In genomic region chr10:21701580-21701979, GRCm38 (mm10) we compare ENCODE assay signal across 12 mouse cellular contexts.
DNase-seq lines count a peak whose midpoint lies in the region; ATAC-seq and TF ChIP-seq lines count a peak whose summit lies in the region.
"Had no signal": no experiment of that assay in that cellular context is flagged by ENCODE, and none has a peak within 500 bp of the region (broad histone marks: within the 10 kb centered on the region; RNA-seq: fewer than 3 reads in every experiment).

No protein-coding gene starts in this region.

- no peak for TF ChIP-seq CTCF in ES-Bruce4 (IDR thresholded peaks at IDR 0.05; ENCODE audit: low read depth, low read length)

- 59% methylated on average over 3 of the region's 3 CpGs for WGBS in kidney, embryonic 14.5 days
- WGBS in hindbrain, embryonic 13.5 days: 16% methylated on average over 3 of the region's 3 CpGs

- no peaks in the 10 kb centered on the region for H3K36me3 ChIP-seq in kidney, embryonic 14.5 days (ENCODE audit: control insufficient read depth, insufficient read depth, low read length)
- H3K36me3 ChIP-seq in ES-Bruce4 (ENCODE audit: control insufficient read depth, insufficient read depth, low read length, poor library complexity, severe bottlenecking): no peaks in the 10 kb centered on the region
- no peaks in the 10 kb centered on the region for H3K36me3 ChIP-seq in hindbrain, embryonic 13.5 days
- H3K36me3 ChIP-seq: G1E; limb, embryonic 13.5 days had no signal

- TF ChIP-seq POLR2A in ES-Bruce4 (IDR thresholded peaks at IDR 0.05; ENCODE audit: insufficient read depth, low read length): no peak

- DNase-seq in kidney, adult 11 months: peak; percentile 44
- DNase-seq in brain, adult 2 months (ENCODE audit: low read depth, low spot score): peak; percentile 47
- peak; percentile 5 to 60 for DNase-seq in kidney, postnatal 25 days
- no peak for DNase-seq in cerebellum, adult 9-11 months
- DNase-seq: adrenal gland, postnatal 25 days had no signal

- no peak for ATAC-seq in kidney, embryonic 14.5 days (ENCODE audit: low FRiP score, low TSS enrichment)
- no peak for ATAC-seq in hindbrain, embryonic 13.5 days (ENCODE audit: low FRiP score)

- H3K4me1 ChIP-seq in kidney, embryonic 14.5 days (ENCODE audit: control insufficient read depth, insufficient read depth, low read length): no peaks in the 10 kb centered on the region
- no peaks in the 10 kb centered on the region for H3K4me1 ChIP-seq in ES-Bruce4 (ENCODE audit: control insufficient read depth, insufficient read depth, low read length)
- no peaks in the 10 kb centered on the region; the same call in 1 of the 2 replicates for H3K4me1 ChIP-seq in hindbrain, embryonic 13.5 days (replicated peaks)
- H3K4me1 ChIP-seq: limb, embryonic 13.5 days had no signal

- no peak overlapping the region for H3K27ac ChIP-seq in kidney, embryonic 14.5 days (ENCODE audit: low read depth, low read length)
- no peak overlapping the region for H3K27ac ChIP-seq in ES-Bruce4 (ENCODE audit: insufficient read depth, low read length)
- no peak overlapping the region for H3K27ac ChIP-seq in hindbrain, embryonic 13.5 days
- H3K27ac ChIP-seq: limb, embryonic 13.5 days; stomach, postnatal 0 days had no signal

- no peak overlapping the region for H3K9ac ChIP-seq in kidney, embryonic 14.5 days (ENCODE audit: low read depth, low read length)
- H3K9ac ChIP-seq in ES-Bruce4 (ENCODE audit: low read depth, poor library complexity, severe bottlenecking): no peak overlapping the region
- no peak overlapping the region for H3K9ac ChIP-seq in hindbrain, embryonic 13.5 days
- H3K9ac ChIP-seq: limb, embryonic 13.5 days had no signal

- H3K9me3 ChIP-seq in kidney, embryonic 14.5 days (ENCODE audit: control insufficient read depth, low read length): no peaks in the 10 kb centered on the region
- H3K9me3 ChIP-seq in ES-Bruce4 (replicated peaks; ENCODE audit: control insufficient read depth, insufficient read depth, low read length, poor library complexity, severe bottlenecking): no peaks in the 10 kb centered on the region; the same call in 1 of the 2 replicates
- H3K9me3 ChIP-seq in hindbrain, embryonic 13.5 days: no peaks in the 10 kb centered on the region
- H3K9me3 ChIP-seq: G1E had no signal

- no peaks in the 10 kb centered on the region for H3K27me3 ChIP-seq in kidney, embryonic 14.5 days (ENCODE audit: control insufficient read depth, insufficient read depth, low read length)
- peaks cover 2% of the 10 kb centered on the region; the same call in 1 of the 2 replicates for H3K27me3 ChIP-seq in ES-Bruce4 (ENCODE audit: control insufficient read depth, insufficient read depth, low read length, poor library complexity, severe bottlenecking)
- no peaks in the 10 kb centered on the region for H3K27me3 ChIP-seq in hindbrain, embryonic 13.5 days
- H3K27me3 ChIP-seq: limb, embryonic 13.5 days had no signal

- TF ChIP-seq EP300 in ES-Bruce4 (IDR thresholded peaks at IDR 0.05; ENCODE audit: insufficient read depth, low read depth, low read length): peak; percentile 92

- no peak overlapping the region for H3K4me3 ChIP-seq in kidney, embryonic 14.5 days (ENCODE audit: low read length)
- H3K4me3 ChIP-seq in ES-Bruce4 (ENCODE audit: low read depth, low read length): no peak overlapping the region
- no peak overlapping the region for H3K4me3 ChIP-seq in hindbrain, embryonic 13.5 days
- H3K4me3 ChIP-seq: limb, embryonic 13.5 days; myocyte had no signal

- no peak overlapping the region for H3K4me2 ChIP-seq in kidney, embryonic 14.5 days (replicated peaks; ENCODE audit: low read depth, low read length)
- no peak overlapping the region for H3K4me2 ChIP-seq in hindbrain, embryonic 13.5 days
- H3K4me2 ChIP-seq: limb, embryonic 13.5 days had no signal
